Mouse (Mus musculus) embryo, embryonic 11 days (tissue): ENCODE measurements around the gene Dtx2.

Experiments
- DNase-seq: peaks from one replicate; pipeline ENCODE4 v3.0.0-alpha.2; 2015

Gene Dtx2

DNA sequence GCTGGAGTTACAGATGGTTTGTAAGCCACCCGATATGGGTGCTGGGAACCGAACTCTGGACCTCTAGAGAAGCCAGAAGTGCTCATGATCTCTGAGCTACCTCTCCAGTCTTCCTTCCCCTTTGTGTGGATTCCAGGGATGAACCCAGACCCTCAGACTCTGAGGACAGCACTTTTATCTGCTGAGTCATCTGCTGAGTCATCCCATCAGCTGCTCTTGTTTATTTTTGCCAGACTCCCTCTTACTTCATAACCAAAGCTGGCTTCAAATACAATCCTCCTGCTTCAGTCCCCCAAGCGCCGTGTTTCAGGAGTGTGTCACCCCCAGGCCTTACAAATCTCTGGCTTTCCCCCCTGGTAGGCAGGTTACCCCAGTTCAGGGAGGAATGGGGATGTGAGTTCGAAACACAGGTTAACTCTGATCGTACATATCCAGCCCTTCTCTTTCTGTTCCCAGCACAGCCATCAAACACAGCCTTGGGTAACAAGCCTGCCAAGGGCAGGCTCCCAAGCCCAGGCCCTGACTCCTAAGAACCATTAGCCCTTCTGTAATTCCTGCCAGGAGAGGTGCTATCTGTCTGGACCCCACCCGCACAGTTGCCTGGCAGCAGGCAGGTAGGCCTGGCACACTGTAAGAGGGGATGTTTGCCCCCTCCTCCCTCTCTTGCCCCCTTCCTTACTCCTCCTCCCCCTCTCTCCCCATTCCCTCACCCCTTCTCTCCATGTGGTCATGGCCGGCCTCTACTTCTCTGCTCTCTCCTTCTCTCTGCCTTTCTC, 18.5 kb upstream of the Dtx2 start:
- no peak for DNase-seq

DNA sequence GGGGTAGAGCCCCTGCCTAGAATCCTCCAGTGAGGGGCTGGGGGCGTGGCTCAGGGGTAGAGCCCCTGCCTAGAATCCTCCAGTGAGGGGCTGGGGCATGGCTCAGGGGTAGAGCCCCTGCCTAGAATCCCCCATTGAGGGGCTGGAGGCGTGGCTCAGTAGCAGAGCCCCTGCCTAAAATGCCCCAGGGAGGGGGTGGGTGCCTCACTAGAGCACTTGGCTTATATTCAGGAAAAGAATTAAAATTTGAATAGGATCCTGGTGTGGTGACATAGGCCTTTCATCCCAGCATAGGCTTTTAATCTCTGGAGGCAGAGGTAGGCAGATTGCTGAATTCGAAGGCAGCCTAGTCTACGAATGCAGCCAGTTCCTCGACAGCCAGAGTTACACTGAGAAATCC, 15.2 kb upstream of the Dtx2 start:
- no peak for DNase-seq

DNA sequence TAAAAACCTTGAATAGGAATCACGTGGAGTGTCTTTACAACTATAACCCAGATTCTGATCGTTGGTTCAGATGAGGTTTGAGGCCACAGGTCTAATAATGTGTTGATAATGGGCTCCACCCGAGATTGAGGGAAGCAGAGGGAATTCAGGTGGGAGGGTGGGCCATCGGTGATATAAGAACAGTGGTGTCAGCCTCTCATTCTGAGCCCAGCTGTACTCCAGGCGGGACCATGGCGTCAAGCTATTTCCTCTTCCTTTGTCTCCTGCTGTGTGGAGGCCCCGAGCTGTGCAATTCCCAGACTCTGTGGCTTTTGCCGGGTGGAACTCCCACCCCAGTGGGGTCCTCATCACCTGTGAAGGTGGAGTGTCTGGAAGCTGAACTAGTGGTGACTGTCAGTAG, 14.7 kb upstream of the Dtx2 start, which contains the start of gene Zp3:
Zp3 (plus strand) TSS at position 196 of the 400 bp plus-strand sequence.
- DNase-seq: no peak

DNA sequence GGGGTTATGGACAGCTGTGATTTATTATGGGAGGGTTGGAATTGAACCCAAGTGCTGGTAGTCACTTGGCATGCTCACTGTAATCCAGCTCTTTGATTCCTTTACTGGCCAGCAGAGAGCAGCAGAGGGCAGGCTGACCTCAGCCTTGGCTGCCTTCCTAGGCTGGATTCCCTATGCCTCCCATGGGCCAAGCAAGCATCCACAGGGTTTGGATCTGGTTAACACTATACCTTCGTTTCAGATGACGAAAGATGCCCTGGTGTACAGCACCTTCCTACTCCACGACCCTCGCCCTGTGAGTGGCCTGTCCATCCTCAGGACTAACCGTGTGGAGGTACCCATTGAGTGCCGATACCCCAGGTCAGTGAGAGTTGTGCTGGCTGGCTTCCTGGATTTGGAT, 12.2 kb upstream of the Dtx2 start:
- peak; percentile 77 for DNase-seq

DNA sequence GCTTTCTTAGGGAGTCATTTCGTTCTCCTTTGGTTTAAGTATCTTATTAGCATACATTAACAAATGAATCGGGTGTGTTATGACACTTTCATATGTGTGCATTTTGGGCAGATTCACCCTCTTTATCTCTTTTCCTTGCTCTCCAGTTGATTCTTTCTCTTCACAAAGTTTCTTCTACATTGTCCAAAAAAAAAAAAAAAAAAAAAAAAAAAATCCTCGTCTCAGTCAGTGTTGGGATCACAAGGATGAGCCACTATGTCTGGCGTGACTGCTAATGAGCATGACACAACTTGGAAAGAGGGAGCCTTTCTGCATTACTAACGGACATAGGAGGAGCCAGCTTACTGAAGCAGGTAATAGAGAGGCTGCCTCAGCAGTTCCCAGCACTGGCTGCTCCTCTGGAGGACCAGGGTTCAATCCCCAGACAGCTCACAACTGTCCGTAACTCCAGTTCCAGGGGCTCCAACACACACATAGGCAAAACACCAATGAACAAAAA, 10.0 kb upstream of the Dtx2 start:
- no peak for DNase-seq

GRCm38 (mm10) chr5:135987248-135987647, 7.4 kb upstream of the Dtx2 start:
- DNase-seq: peak; percentile 46

DNA sequence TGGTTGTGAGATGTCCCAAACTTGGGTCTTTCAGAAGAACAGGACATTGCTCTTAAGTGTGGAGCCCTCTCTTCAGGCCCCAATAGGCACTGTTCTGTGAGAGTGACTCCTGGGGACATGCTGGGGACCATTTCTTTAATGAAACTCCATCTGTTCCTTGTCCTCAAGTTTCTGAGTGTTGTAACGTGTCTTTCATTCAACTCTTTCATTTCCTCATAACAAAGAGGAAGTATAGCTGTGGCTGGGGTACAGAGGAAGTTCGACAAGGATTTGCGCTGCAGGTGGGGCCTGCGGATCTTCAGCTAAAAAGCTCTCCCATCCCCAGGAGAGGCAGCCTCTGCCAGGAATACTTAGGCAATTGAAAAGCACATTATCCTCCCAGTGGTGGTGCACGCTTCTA, 4.0 kb upstream of the Dtx2 start:
- DNase-seq: no peak

- DNase-seq: no peak
Measured at GRCm38 (mm10) chr5:135993381-135993965, 1.1 kb upstream of the Dtx2 start.

DNA sequence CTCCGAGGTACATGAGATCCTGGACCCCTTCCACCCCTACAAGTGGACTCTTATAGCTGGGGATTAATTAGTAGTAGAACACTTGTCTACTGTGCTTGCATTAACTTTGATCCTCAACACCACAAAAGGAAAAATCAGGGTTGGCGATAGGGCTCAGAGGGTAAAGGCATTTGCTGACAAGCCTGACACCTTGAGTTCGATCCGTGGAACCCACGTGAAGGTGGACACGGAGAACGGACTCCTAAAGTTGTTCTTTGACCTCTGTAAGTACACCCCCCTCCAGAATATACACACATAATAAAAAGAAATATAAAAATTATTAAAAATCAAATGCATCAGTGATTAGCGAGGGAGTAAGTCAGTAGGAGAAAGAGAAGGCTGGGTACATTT, 270 bp upstream of the Dtx2 start:
- DNase-seq: no peak

DNA sequence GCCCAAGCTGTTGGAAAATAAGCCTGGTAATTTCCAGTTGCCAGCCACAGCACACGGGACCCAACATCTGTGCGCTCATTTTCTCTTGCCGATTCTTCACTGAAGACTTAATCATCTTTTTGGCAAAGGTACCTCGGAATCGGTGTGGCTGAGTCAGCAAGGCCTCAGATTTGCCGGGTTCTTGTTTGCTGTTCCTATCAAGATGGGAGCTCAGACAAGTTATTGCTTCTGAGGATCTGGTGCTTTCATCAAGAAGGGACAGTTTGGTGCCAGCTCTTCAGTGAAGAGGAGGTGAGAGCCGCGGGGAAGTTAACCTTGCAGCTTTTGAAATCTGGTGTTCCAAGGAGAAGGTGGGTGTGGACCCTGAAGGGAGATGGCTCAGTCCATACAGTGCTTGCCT, 1.6 kb downstream of the Dtx2 start:
- DNase-seq: no peak

GRCm38 (mm10) chr5:136001222-136001621, 6.6 kb downstream of the Dtx2 start:
- no peak for DNase-seq

DNA sequence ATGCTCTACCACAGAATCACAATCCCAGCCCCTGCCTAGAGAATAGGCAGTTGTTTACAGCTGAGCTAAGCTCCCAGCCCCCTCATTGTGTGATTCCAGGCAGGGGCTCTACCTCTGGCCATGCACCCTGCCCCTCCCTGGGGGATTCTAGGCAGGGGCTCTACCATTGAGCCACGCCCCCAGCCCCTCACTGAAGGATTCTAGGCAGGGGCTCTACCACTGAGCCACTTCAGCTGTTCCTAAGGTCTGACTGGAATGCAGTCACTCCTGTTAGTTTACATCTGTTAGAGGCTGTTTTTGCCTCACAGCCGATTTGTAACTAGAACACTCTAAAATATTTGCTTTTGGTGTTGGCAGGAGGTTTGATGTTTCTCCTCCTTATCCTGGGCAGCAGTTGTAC, 7.7 kb downstream of the Dtx2 start:
- DNase-seq: no peak

DNA sequence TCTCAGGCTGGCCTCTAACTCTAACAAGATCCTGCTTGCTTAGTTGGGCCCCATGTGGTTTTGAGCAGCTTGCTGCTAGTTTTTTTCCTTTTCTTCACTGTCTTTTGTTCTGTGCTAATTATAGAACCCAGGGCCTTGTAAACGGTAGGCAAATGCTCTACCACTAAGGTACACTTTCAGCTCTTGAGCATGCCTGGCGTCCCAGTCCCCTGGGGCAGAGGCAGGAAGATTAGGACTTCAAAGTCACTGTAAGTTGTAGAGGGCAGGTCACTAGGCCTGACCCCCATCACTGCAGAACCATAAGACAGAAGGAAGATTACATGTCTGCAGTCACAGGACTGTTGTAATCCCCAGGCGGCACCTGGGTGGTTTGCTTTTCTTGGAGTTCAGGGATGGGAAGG, 8.2 kb downstream of the Dtx2 start:
- DNase-seq: peak; percentile 24

- no peak for DNase-seq
Measured at GRCm38 (mm10) chr5:136004537-136004936, 9.9 kb downstream of the Dtx2 start.

- no peak for DNase-seq
Measured at GRCm38 (mm10) chr5:136007745-136008144, 13.1 kb downstream of the Dtx2 start.

- no peak for DNase-seq
Measured at GRCm38 (mm10) chr5:136014877-136015276, 20.3 kb downstream of the Dtx2 start.

GRCm38 (mm10) chr5:136015586-136015985, 21.0 kb downstream of the Dtx2 start:
- DNase-seq: no peak

DNA sequence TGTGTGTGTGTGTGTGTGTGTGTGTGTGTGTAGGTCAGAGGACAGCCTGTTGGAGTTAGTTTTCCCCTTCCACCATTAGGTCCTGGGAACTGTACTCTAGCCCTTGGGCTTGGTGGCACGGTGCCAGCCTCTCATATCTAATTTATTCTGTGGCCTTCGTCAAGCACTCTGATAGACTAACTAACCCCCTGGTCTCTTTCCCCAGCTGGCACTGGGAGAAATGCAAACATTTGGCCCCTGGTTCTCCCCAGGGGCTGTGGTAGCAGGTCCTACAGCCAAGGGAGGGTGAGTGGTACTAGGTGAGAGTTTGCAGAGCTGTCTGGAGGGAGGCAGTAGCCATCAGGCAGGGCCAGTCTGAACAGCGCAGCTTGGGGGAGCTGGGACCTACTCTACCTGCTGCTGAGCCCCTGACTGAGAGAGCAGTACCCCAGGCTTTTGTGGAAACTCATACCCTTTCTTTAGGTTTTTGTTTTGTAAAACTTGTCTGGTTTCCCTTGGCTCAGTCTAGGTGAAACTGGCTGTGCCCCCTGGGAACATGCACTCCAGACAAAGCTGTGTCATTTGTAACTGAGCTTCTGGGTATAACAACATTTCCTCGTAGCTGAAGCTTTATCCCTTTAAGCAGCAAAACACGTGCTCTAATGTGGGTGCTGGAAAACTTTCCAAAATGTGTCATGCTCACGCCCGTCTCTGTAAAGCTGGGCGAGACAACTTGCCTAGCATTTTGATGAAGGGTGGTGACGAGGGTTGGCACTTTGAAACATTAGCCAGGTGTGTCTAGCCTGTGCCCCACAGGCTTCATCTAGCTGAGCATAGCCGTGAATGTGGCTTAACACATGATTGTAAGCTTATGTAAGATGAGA, 21.6 kb downstream of the Dtx2 start:
- DNase-seq: no peak

GRCm38 (mm10) chr5:136017262-136017661, 22.7 kb downstream of the Dtx2 start:
- no peak for DNase-seq

- no peak for DNase-seq
Measured at GRCm38 (mm10) chr5:136018726-136019125, 24.1 kb downstream of the Dtx2 start.

GRCm38 (mm10) chr5:136019907-136020306, 25.3 kb downstream of the Dtx2 start:
- no peak for DNase-seq

GRCm38 (mm10) chr5:136025712-136026111, 31.1 kb downstream of the Dtx2 start:
- DNase-seq: no peak

- no peak for DNase-seq
Measured at GRCm38 (mm10) chr5:136026859-136027258, 32.3 kb downstream of the Dtx2 start.
